Mouse (Mus musculus) adrenal gland, postnatal 0 days (tissue): ENCODE data around the gene Marveld3. TPM values are rescaled to one million over a fixed set of nuclear protein-coding genes. Genes with fewer than 3 reads are reported as not detected.

Experiments
- polyA plus RNA-seq: library from polyadenylated mRNA; unstranded; fragments of >200 nt; fragmentation: Nextera tagmentation; extraction: Ambion mirVana; gene quantifications from 2 replicates; pipeline ENCODE4 v1.2.1, GENCODE M21; 2015

Gene Marveld3
- 0.76 and 0.77 TPM in 2 replicates for polyA plus RNA-seq

DNA sequence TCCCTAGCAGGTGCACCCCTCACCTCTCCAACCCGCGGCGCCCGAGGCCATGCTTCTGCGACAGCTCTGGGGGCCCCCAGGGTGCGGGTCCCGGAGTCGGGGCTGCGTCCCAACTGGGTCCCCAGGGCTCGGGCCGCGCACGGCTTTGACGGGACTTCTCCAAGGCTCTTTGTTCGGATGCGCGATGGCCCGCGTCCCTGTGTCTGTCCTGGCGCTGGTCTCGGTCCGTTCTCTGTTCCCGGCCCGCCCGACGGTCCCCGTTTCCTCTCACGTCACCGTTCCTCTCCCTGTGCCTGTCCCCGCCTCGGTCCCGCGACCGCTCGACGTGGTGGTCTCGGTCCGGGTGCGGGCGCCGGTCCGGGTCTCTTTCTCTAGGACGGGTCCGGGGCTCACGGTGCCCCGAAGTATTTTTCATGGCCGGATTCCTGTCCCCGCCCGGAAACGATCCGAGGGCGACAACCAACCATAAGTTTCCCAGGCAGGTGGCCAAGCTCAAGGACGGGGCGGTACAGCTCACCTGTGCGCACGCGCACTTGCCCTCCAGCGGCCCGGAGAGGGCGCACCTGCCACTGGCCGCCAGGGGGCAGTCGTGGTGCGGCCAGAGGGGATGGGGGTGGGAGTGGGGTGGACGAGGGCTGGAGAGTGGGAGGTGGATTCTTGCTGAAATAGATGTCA, at the start of gene Marveld3:
Gene Marveld3, minus strand, starts transcription at position 511 of the 675 bp plus-strand sequence.

DNA sequence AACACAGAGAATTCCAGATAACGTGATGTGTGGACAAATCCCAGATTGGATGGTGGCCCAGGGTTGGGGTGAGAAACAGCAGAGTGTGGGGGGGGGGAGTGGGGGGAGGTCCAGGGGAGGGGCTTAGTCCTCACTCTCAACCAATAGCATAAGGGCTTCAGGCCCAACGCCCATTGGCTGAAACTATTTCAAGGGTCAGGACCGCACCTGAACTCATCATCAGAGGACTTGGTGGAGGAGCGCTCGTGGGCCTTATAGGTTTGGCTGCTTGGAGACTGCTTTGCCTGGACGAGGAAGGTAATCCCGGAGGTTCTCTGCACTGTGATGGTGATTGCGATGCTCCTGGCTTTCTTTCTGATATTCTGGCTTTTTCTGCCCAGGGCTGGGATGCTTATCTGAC, 28.2 kb upstream of the Marveld3 start, which contains the start of gene Tat:
Gene Tat, plus strand, starts transcription at position 214 of the 400 bp plus-strand sequence.

Other genes starting within 250 kb of the Marveld3 start
- gene Atxn1l, start 224.5 kb downstream of the Marveld3 start, polyA plus RNA-seq: 2.3 and 3.5 TPM in 2 replicates
- gene Ap1g1, start 183.6 kb downstream of the Marveld3 start, polyA plus RNA-seq: 18.9 and 25.3 TPM in 2 replicates
- gene Phlpp2, start 93.7 kb downstream of the Marveld3 start, polyA plus RNA-seq: 1.3 and 2.0 TPM in 2 replicates
- 2.7 and 3.5 TPM in 2 replicates for gene Tat, start 28.2 kb upstream of the Marveld3 start, polyA plus RNA-seq
- 2.6 and 3.2 TPM in 2 replicates for gene Chst4, start 77.5 kb upstream of the Marveld3 start, polyA plus RNA-seq
- gene Zfp612, start 117.5 kb upstream of the Marveld3 start, polyA plus RNA-seq: 3.8 and 5.4 TPM in 2 replicates
- gene Gm21964, start 139.0 kb upstream of the Marveld3 start, polyA plus RNA-seq: not detected in 2 replicates
- gene Gm17720, start 140.6 kb upstream of the Marveld3 start, polyA plus RNA-seq: not detected in 2 replicates
- 0.11 TPM in 1 of 2 replicates, not detected in the other for gene Calb2, start 206.0 kb upstream of the Marveld3 start, polyA plus RNA-seq